Mouse (Mus musculus) megakaryocyte, embryonic 14.5 days (primary cell): ENCODE measurements around the gene Uqcc1. TPM values are rescaled to one million over a fixed set of nuclear protein-coding genes. Genes with fewer than 3 reads are reported as not detected.

Experiments
- H3K27me3 ChIP-seq: replicated peaks from 2 replicates; pipeline ENCODE3; 2012; ENCODE audit warnings: inconsistent platforms
- H3K36me3 ChIP-seq: replicated peaks from 2 replicates; pipeline ENCODE3; 2012; ENCODE audit warnings: low read length, inconsistent platforms, mixed read lengths
- H3K4me1 ChIP-seq: 2 replicates; pipeline ENCODE4 v1.6.1; 2012; ENCODE audit warnings: inconsistent platforms
- H3K4me3 ChIP-seq: replicated peaks from 2 replicates; pipeline ENCODE3; 2012; ENCODE audit warnings: moderate library complexity, mild to moderate bottlenecking, inconsistent platforms
- H3K9me3 ChIP-seq: 2 replicates; pipeline ENCODE4 v1.6.1; 2012; ENCODE audit warnings: inconsistent platforms
- FLI1 ChIP-seq: IDR thresholded peaks from 2 replicates; pipeline ENCODE4 v1.6.1; 2012; ENCODE audit warnings: low read length, inconsistent platforms, mixed read lengths
- GATA1 ChIP-seq: IDR thresholded peaks from 3 replicates; pipeline ENCODE4 v1.6.1; 2012; ENCODE audit warnings: mixed read lengths, low read length, inconsistent platforms, borderline replicate concordance
- polyA plus RNA-seq: library from polyadenylated mRNA; stranded (reverse); fragments of >175 nt; gene quantifications from 2 replicates; pipeline ENCODE4 v1.2.3, GENCODE M21; 2012; ENCODE audit warnings: low replicate concordance; ENCODE audit not compliant: insufficient read depth

Uqcc1 gene
- polyA plus RNA-seq, 1 experiment: 2.8 TPM

- TF ChIP-seq FLI1: no peak
- no peak for TF ChIP-seq GATA1
- Histone ChIP-seq H3K4me3 (no peak overlapping the region), H3K9me3 (no peaks in the 10 kb centered on the region), H3K36me3 (no peaks in the 10 kb centered on the region), H3K4me1 (peaks cover 42% of the 10 kb centered on the region), H3K27me3 (peaks cover 9% of the 10 kb centered on the region)
Observed at GRCm38 (mm10) chr2:155949362-155949761, 19.3 kb upstream of the Uqcc1 start.

- Histone ChIP-seq H3K4me1 (peaks cover 42% of the 10 kb centered on the region), H3K9me3 (no peaks in the 10 kb centered on the region), H3K4me3 (peak overlapping the region; percentile 19), H3K27me3 (peaks cover 11% of the 10 kb centered on the region), H3K36me3 (no peaks in the 10 kb centered on the region)
- TF ChIP-seq FLI1: no peak
- TF ChIP-seq GATA1: no peak
Observed at GRCm38 (mm10) chr2:155947390-155948002, 17.4 kb upstream of the Uqcc1 start.

GRCm38 (mm10) chr2:155946499-155946898 lies 16.4 kb upstream of the Uqcc1 start:
- H3K4me3 ChIP-seq: peak overlapping the region; percentile 5
- TF ChIP-seq FLI1: no peak
- no peak for TF ChIP-seq GATA1
- peaks cover 38% of the 10 kb centered on the region for H3K4me1 ChIP-seq
- H3K27me3 ChIP-seq: peaks cover 15% of the 10 kb centered on the region
- H3K9me3 ChIP-seq: no peaks in the 10 kb centered on the region
- no peaks in the 10 kb centered on the region for H3K36me3 ChIP-seq

- Histone ChIP-seq H3K36me3 (no peaks in the 10 kb centered on the region), H3K9me3 (no peaks in the 10 kb centered on the region), H3K4me1 (peaks cover 38% of the 10 kb centered on the region), H3K4me3 (peak overlapping the region; percentile 5), H3K27me3 (peaks cover 16% of the 10 kb centered on the region)
- no peak for TF ChIP-seq GATA1
- TF ChIP-seq FLI1: no peak
Observed at GRCm38 (mm10) chr2:155946069-155946468, 16.0 kb upstream of the Uqcc1 start.

- Histone ChIP-seq H3K4me3 (no peak overlapping the region), H3K9me3 (no peaks in the 10 kb centered on the region), H3K27me3 (peaks cover 16% of the 10 kb centered on the region), H3K36me3 (no peaks in the 10 kb centered on the region), H3K4me1 (peaks cover 38% of the 10 kb centered on the region)
- TF ChIP-seq GATA1 (no peak), FLI1 (no peak)
Observed at GRCm38 (mm10) chr2:155945580-155945979, 15.5 kb upstream of the Uqcc1 start.

- Histone ChIP-seq H3K36me3 (no peaks in the 10 kb centered on the region), H3K4me3 (no peak within 1 kb of the TSS), H3K27me3 (peaks cover 18% of the 10 kb centered on the region), H3K4me1 (peaks cover 40% of the 10 kb centered on the region), H3K9me3 (no peaks in the 10 kb centered on the region)
- no peak for TF ChIP-seq GATA1
- TF ChIP-seq FLI1: no peak
Observed at GRCm38 (mm10) chr2:155945124-155945523, 15.0 kb upstream of the Uqcc1 start, which contains the start of gene Gdf5. Gdf5 (minus strand) TSS chr2:155945367.

- Histone ChIP-seq H3K36me3 (no peaks in the 10 kb centered on the region), H3K27me3 (peaks cover 19% of the 10 kb centered on the region), H3K9me3 (no peaks in the 10 kb centered on the region), H3K4me1 (peaks cover 41% of the 10 kb centered on the region), H3K4me3 (no peak overlapping the region)
- TF ChIP-seq GATA1: no peak
- TF ChIP-seq FLI1: no peak
Observed at GRCm38 (mm10) chr2:155944685-155945084, 14.6 kb upstream of the Uqcc1 start.

GRCm38 (mm10) chr2:155943463-155943862 lies 13.4 kb upstream of the Uqcc1 start:
- peaks cover 19% of the 10 kb centered on the region for H3K27me3 ChIP-seq
- peaks cover 41% of the 10 kb centered on the region for H3K4me1 ChIP-seq
- TF ChIP-seq GATA1: no peak
- TF ChIP-seq FLI1: no peak
- peak overlapping the region; percentile 19 for H3K4me3 ChIP-seq
- no peaks in the 10 kb centered on the region for H3K9me3 ChIP-seq
- H3K36me3 ChIP-seq: no peaks in the 10 kb centered on the region

GRCm38 (mm10) chr2:155941697-155942442 lies 11.8 kb upstream of the Uqcc1 start:
- H3K27me3 ChIP-seq: peaks cover 19% of the 10 kb centered on the region
- no peaks in the 10 kb centered on the region for H3K9me3 ChIP-seq
- no peak for TF ChIP-seq FLI1
- no peak for TF ChIP-seq GATA1
- H3K4me1 ChIP-seq: peaks cover 30% of the 10 kb centered on the region
- H3K36me3 ChIP-seq: no peaks in the 10 kb centered on the region
- no peak overlapping the region for H3K4me3 ChIP-seq

GRCm38 (mm10) chr2:155940681-155941080 lies 10.6 kb upstream of the Uqcc1 start, which contains the start of gene Gm15557:
Gm15557 (plus strand) TSS chr2:155940728.
- Histone ChIP-seq H3K4me1 (peaks cover 18% of the 10 kb centered on the region), H3K4me3 (no peak within 1 kb of the TSS), H3K36me3 (no peaks in the 10 kb centered on the region), H3K27me3 (peaks cover 19% of the 10 kb centered on the region), H3K9me3 (no peaks in the 10 kb centered on the region)
- no peak for TF ChIP-seq FLI1
- TF ChIP-seq GATA1: no peak
